Mouse (Mus musculus) cerebellum, adult 2 months (tissue): ENCODE measurements around the gene Ubfd1. TPM values are rescaled to one million over a fixed set of nuclear protein-coding genes. Genes with fewer than 3 reads are reported as not detected.
"Not testable (repeated sequence)": the region's sequence is repeated elsewhere in the genome, so short reads cannot be mapped to it uniquely, and the experiment has no call there.

Experiments used
- DNase-seq, 2 experiments: peaks; one replicate each; pipeline ENCODE4 v3.0.0; 2021
- H3K27ac ChIP-seq: fragments of 200-500 bp; 2 replicates; pipeline ENCODE4 v1.5.1; 2012; ENCODE audit warnings: low read length, control low read depth, inconsistent platforms; ENCODE audit not compliant: insufficient read depth
- H3K27me3 ChIP-seq: fragments of 200-500 bp; 2 replicates; pipeline ENCODE4 v1.6.1; 2012; ENCODE audit warnings: inconsistent platforms, mild to moderate bottlenecking, low read length, moderate library complexity; ENCODE audit not compliant: control insufficient read depth, insufficient read depth
- H3K4me1 ChIP-seq: fragments of 200-500 bp; 2 replicates; pipeline ENCODE4 v1.6.1; 2011; ENCODE audit warnings: low read length; ENCODE audit not compliant: control insufficient read depth, insufficient read depth
- H3K4me3 ChIP-seq: fragments of 200-500 bp; replicated peaks from 2 replicates; pipeline ENCODE3; 2011; ENCODE audit warnings: mild to moderate bottlenecking, low read depth, low read length, control low read depth; ENCODE audit not compliant: insufficient read depth
- CTCF ChIP-seq: fragments of 200-500 bp; IDR thresholded peaks from 2 replicates; pipeline ENCODE4 v1.5.1; 2011; ENCODE audit warnings: low read depth, mild to moderate bottlenecking, control low read depth, low read length, moderate library complexity, borderline replicate concordance; ENCODE audit not compliant: insufficient read depth
- POLR2A ChIP-seq: fragments of 200-500 bp; IDR thresholded peaks from 2 replicates; pipeline ENCODE4 v1.6.1; 2011; ENCODE audit warnings: low read length, control low read depth, borderline replicate concordance; ENCODE audit not compliant: insufficient read depth
- WGBS: fragments of 180-500 bp; shearing (Covaris S2); methylation state at CpG from one replicate; pipeline ENCODE4 v1.1.7; 2018; 5-methylcytosine and 5-hydroxymethylcytosine counted together
- polyA plus RNA-seq: library from polyadenylated mRNA; depleted of rRNA; stranded (reverse); fragments of >200 nt; gene quantifications from 2 replicates; pipeline ENCODE4 v1.2.3, GENCODE M21; 2012

Ubfd1 gene
- polyA plus RNA-seq, 1 experiment: 56.9 TPM

DNA sequence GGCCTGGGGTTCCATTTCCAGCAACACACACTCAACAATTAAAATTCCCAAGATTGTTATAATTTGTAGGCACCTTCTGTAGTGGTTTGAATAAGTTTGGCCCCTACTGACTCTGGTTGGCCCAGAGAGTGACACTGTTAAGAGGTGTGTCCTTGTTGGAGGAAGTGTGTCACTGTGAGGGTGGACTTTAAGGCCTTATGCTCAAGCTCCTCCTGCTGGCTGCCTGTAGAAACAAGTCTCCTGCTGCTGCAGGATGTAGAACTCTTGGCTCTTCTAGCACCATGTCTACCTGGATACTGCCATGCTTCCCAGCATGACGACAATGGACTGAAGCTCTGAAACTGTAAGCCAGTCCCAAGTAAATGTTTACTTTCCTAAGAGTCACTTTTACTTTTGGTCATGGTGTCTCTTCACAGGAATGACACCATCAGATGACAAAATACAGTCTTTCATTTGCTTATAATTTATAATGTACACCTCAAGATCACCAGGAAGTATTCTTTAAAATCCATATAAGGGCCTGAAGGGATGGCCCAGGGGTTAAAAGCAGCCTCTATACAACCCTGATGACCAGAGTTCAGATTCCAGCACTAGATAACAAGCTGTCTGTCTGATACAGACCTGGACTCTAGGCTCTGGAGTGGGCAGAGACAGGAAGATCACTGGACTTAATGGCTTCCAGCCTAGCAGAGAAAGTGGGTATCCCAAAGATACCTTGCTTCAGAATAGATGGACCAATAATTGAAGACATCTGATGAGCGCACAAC is 27.8 kb downstream of the Ubfd1 start:
- TF ChIP-seq POLR2A (no peak), CTCF (no peak)
- Histone ChIP-seq H3K4me3 (no peak overlapping the region), H3K27me3 (no peaks in the 10 kb centered on the region), H3K27ac (no peak overlapping the region), H3K4me1 (no peaks in the 10 kb centered on the region; the same call in 1 of the 2 replicates)
- DNase-seq: no peak
- WGBS: 77% methylated on average over 2 of the region's 2 CpGs

DNA sequence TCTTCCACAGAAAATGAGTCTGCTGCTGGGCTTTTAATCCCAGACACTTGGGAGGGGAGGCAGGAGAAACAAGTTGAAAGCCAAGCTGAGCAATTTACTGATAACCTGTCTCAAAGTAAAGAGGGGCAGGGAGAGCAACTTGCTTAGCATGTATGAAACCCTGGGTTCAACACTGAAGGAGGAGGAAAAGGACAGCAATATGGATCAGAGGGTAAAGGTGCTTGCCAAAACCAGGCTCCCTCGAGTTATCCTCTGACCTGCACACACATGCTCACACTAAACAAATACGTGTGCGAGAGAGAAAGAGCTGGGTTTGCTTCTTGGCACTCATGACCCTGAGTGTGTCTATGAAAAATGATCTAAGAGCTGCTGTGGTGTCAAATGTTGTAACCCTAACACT is 31.0 kb downstream of the Ubfd1 start:
- DNase-seq: no peak
- Histone ChIP-seq H3K4me3 (no peak overlapping the region), H3K4me1 (peaks cover 3% of the 10 kb centered on the region; the same call in 1 of the 2 replicates), H3K27ac (no peak overlapping the region), H3K27me3 (no peaks in the 10 kb centered on the region)
- 86% methylated on average over 3 of the region's 3 CpGs for whole genome bisulfite sequencing
- TF ChIP-seq CTCF (no peak), POLR2A (no peak)

DNA sequence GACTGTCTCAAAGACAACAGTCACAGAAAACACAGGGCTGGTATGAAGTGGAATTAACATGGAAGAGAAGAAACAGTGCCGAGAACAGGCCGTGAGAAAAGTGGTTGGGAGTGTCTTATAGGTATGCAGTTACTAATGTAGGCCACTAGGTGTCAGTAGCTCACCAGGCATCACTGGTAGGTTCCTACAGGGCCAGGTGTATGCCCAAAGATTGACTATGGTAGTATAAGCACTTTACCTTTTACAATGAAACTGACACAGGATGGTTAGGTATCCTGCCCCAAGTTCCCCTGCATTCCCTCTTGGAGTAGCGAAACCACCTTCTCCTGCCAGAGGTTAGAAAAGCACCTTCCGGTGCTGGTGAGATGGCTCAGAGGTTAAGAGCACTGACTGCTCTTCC is 32.2 kb downstream of the Ubfd1 start:
- TF ChIP-seq CTCF (peak; percentile 85), POLR2A (no peak)

DNA sequence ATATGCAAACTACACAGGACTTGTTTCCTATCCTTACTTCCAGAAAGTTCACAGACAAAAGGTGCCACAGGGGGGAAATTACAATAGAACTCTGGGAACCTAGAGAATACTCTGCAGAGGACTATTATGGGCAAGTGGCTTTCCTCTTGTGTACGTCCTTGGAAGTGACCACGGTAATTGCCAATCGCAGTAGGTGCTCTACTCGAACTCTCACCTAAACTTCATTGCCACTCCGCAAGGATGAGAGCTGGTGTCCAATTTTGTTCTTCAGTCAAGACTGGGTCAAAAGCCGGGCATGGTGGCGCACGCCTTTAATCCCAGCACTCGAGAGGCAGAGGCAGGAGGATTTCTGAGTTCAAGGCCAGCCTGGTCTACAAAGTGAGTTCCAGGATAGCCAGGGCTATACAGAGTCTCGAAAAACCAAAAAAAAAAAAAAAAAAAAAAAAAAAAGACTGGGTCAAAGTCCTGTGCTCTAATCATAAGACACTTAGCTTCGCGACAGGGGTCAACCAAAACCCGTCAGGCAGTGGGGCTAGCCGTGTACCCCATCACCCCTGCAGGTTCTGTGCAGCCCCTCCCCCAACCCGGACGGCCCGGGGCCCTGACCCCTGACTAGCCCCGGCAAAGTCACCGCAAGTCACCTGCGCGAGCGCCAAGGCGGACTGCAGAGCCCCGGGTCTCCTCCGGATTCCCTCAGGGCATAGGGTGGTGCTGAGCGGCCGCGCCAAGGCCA is 34.2 kb downstream of the Ubfd1 start:
- Histone ChIP-seq H3K4me3 (peak overlapping the region; percentile 85), H3K27ac (0 out of 2 replicates have a peak overlapping the region, but pooled peaks have one; percentile 63)
- not testable (repeated sequence) for H3K4me1 ChIP-seq, H3K27me3 ChIP-seq
- DNase-seq: peak in 1 of 2 experiments; percentile 23
- 6% methylated on average over 28 of the region's 28 CpGs for WGBS

More for the DNA sequence above, 32.2 kb downstream of the Ubfd1 start:
- WGBS: 46% methylated on average over 4 of the region's 4 CpGs
- DNase-seq: peak; percentile 41 to 47
- Histone ChIP-seq H3K27me3 (no peaks in the 10 kb centered on the region), H3K4me3 (no peak overlapping the region), H3K27ac (no peak overlapping the region), H3K4me1 (peaks cover 3% of the 10 kb centered on the region; the same call in 1 of the 2 replicates)

DNA sequence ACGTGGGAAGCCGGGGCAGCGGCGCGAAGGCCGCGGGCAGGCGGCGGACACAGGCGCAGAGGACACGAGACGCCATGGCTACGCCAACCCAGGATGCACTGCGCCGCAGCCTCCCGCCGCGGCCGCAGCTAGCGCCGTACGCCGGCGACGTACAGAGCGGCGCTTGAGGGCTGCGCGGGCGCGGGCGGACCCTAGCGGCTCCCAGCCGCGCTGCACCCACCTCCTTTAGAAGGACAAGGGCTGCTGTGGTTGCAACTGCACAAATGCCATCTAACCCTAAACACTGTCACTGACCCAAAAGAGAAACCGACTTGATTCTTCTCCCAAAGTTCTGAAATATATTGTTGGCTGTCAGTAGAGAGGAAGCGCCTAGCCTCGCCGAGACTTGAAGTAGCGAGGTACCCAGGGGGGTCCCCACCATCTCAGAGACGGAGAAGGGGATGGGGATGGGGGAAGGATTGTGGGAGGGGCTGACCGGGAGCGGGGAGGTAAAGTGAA is 34.8 kb downstream of the Ubfd1 start, which contains the start of gene Ndufab1:
TSS of gene Ndufab1 (minus strand) at position 140 of the 498 bp plus-strand sequence.
- under 1% methylated on average over 43 of the region's 43 CpGs for WGBS
- TF ChIP-seq POLR2A: peak; percentile 36; the same call in 1 of the 2 replicates
- TF ChIP-seq CTCF: peak; percentile 83
- Histone ChIP-seq H3K27ac (0 out of 2 replicates have a peak within 1 kb of the TSS, but pooled peaks have one; percentile 63), H3K27me3 (no peaks in the 10 kb centered on the region), H3K4me3 (peak within 1 kb of the TSS; percentile 85), H3K4me1 (peaks cover 3% of the 10 kb centered on the region; the same call in 1 of the 2 replicates)
- DNase-seq: peak; percentile 90 to 92

DNA sequence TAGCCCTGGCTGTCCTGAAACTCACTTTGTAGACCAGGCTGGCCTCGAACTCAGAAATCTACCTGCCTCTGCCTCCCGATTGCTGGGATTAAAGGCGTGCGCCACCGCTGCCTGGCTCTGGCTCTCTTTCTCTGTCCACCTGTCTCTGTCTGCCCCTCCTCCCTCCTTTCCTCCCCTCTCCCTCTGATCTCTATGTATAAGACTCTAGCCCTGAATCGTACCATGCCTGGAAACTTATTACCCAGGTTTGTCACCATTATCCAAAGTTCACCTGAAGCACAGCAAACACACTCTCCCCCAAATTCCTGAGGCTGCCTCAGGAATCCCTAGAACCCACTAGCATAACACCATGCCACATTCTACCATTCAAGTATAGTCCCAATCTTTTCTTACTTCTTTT is 41.2 kb downstream of the Ubfd1 start:
- H3K4me3 ChIP-seq: no peak overlapping the region
- H3K27me3 ChIP-seq: no peaks in the 10 kb centered on the region
- 93% methylated on average over 6 of the region's 6 CpGs for WGBS

DNA sequence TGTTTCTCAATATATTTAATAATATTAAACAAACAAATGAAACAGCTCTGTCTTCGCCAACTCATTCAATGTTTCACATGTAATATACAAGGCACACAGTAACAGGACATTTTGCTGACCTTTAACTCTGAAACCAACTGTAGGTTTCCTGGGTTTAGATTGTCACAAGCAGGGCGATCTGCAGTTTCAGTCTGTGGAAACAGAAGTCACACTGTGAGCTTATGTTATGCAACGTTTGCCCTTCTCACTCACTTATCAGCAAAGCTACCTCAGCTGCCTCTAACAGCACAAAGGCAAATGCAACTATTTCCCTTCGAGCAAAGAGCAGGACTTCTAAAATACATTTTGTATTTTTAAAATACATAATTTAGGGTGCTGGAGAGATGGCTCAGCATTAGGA is 56.5 kb downstream of the Ubfd1 start:
- Histone ChIP-seq H3K27me3 (no peaks in the 10 kb centered on the region), H3K4me3 (no peak overlapping the region), H3K4me1 (no peaks in the 10 kb centered on the region), H3K27ac (no peak overlapping the region)
- TF ChIP-seq POLR2A (no peak), CTCF (no peak)
- WGBS: 90% methylated on average over 4 of the region's 4 CpGs
- no peak for DNase-seq

More for the DNA sequence above, 41.2 kb downstream of the Ubfd1 start:
- H3K27ac ChIP-seq: no peak overlapping the region
- no peaks in the 10 kb centered on the region for H3K4me1 ChIP-seq
- no peak for DNase-seq
- TF ChIP-seq CTCF: no peak
- TF ChIP-seq POLR2A: no peak

DNA sequence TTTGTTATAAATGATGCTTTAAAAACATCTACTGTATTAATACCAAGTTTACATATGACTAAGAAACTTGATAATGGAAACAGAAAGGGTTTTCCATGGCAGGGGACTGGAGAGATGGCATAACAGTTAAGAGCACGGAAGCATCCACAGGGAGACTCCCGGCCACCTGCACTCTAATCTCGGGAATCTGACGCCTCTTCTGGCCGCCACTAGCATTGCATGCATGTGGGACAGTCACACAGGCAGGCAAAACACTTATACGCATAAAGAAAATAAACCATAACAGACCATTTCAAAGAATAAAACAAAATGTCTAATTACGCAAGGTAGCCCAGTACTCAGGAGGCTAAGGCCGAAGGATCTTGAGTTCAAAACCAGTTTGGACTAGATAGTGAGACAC is 58.7 kb downstream of the Ubfd1 start:
- TF ChIP-seq POLR2A: no peak
- TF ChIP-seq CTCF: no peak
- Histone ChIP-seq H3K4me1 (no peaks in the 10 kb centered on the region), H3K4me3 (no peak overlapping the region), H3K27ac (no peak overlapping the region), H3K27me3 (no peaks in the 10 kb centered on the region)
- 65% methylated on average over 8 of the region's 8 CpGs for WGBS
- DNase-seq: no peak
